Mouse (Mus musculus) gastrocnemius, postnatal 4 days (tissue): ENCODE data around the gene Cyp4x1. TPM values are rescaled to one million over a fixed set of nuclear protein-coding genes. Genes with fewer than 3 reads are reported as not detected.

Source experiments
- DNase-seq, 2 experiments: peaks; one replicate each; pipeline ENCODE4 v3.0.0; 2021 to 2022; ENCODE audit warnings: low spot score in 2 of 2, mixed read lengths in 2 of 2
- total RNA-seq, 2 experiments: library from RNA; stranded (reverse); gene quantifications; 2 replicates each; pipeline ENCODE4 v1.2.3; 2021

The Cyp4x1 gene
- total RNA-seq, 2 experiments from 2014 or later = 0.07 TPM; not detected in 1

DNA sequence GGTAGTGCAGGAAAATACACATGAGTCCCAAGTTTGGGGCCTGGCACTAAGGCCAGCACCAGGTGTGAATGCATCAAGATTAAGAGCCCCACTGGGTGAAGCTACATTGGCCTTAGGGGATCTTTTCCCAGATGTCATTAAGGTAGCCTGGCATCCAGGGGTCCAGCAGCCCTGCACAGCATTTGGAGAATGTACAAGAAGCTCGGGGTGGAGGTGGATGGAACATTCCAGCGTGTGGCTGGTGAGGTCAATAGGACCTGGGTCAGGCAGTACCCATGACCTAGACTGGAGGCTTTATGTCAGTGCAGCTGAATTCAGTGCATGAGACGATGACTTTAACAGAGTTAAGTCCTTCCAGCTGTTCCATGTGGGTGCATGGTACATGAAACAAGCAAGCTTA lies 42.3 kb downstream of the Cyp4x1 start:
- DNase-seq = no peak

- DNase-seq = no peak
Observed at GRCm38 (mm10) chr4:115090592-115090991, 43.5 kb downstream of the Cyp4x1 start.

GRCm38 (mm10) chr4:115088611-115089338 lies 45.3 kb downstream of the Cyp4x1 start, which contains the start of gene Pdzk1ip1:
TSS of gene Pdzk1ip1 (plus strand) at chr4:115088708.
- no peak for DNase-seq

GRCm38 (mm10) chr4:115086763-115087415 lies 47.2 kb downstream of the Cyp4x1 start:
- DNase-seq = no peak

DNA sequence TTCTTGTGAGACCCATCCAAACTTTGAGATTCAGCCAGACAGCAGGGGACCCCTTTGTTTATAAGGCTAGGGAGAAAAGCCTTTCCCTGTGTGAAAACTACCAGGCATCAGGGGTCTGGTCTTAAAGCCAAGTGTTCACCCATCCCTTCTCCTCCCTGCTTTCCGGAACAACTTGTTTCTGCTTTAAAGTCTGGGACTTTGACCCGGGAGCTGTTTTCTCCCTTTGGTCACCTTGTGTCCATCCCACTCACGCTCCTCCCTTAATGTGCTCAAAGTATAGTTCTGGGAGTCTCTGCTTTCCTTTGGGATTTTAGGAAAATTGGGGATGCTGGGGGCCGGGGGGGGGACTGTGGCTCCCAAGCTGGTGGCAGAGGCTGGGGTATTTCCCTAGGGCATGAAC lies 47.8 kb downstream of the Cyp4x1 start:
- DNase-seq = no peak

GRCm38 (mm10) chr4:115085522-115086095 lies 48.5 kb downstream of the Cyp4x1 start:
- no peak for DNase-seq

GRCm38 (mm10) chr4:115083031-115083430 lies 51.0 kb downstream of the Cyp4x1 start:
- DNase-seq = no peak

DNA sequence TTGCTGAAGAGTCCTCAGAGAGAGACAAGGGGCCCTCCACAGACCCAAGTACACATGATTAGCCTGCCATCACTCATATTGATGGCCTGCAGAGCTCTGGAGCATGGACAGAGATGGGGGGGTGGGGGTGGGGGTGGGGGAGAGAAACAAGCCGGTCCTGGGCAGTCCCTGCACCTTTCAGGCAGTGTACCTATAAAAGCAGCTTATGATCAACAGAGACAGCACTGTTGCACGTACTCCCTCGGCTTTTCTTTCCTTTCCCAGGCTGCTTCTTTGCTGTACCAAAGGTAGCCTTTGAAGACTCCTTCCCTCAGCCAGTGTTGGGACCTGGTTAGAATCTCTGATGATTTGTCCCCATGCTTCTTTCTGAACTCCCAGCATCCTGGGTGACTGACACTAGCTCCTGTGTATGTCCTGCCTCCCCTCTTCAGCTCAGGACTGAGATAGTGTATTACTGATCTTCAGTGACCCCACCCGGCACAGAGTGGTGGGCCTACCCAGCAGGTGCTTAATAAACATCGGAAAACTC lies 54.2 kb downstream of the Cyp4x1 start:
- DNase-seq = no peak

GRCm38 (mm10) chr4:115078892-115079820 lies 54.9 kb downstream of the Cyp4x1 start:
- peak in 1 of 2 experiments; percentile 48 for DNase-seq

DNA sequence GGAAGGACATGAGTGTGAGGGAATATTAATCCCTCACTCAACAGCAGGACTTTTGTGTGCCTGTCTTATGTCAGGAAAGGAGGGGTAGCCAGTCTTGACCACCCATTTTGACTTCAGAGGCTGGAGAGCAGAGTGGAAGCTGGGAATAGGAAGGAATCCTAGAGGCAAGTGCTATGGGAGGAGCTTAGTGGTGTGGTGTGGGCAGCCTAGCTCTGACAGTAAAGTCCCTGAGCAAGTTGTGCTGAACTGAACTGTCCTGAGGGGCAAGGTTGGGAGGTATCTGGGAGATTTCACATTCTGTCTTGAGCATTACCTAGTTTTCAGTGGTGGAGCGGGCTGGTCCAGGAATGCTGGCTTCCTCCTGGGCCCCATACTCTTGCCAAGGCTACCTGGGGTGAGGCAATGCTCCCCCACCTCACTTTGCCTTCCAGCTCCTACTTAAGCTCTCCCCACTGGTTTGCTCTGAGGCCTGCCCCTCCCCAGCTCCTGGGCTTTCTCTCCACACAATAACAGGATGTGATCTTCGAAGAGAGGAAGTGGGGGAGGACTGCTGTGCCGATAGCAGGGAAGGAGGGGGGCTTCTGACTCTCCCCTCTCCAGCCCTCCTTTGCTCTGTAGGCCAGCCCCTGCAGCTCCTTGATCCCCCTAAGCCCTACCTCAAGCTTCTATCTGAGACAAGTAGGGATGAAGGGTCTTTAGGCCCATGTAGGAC lies 58.7 kb downstream of the Cyp4x1 start:
- no peak for DNase-seq

DNA sequence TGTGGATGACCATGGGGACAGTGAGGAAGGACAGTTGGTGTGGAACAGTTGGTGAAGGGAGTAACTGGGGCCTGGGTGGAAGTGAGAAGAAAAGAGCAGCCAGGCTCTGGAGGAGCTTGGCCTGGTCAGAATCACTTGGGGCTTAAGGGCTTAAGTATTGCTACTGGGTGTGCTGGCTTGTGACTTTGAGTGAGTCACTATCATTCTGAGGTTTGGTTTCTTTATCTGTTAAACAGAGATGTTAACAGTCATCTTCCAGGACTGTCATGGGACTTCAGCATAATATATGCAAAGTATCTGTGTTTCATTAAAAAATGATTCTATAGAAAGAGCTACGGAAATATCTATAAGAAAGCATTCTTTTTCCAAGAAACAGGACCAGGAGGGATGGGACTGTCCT lies 59.3 kb downstream of the Cyp4x1 start:
- no peak for DNase-seq

- no peak for DNase-seq
Observed at GRCm38 (mm10) chr4:115071668-115072067, 62.4 kb downstream of the Cyp4x1 start.

- no peak for DNase-seq
Observed at GRCm38 (mm10) chr4:115063518-115064239, 70.4 kb downstream of the Cyp4x1 start.

GRCm38 (mm10) chr4:115062875-115063517 lies 71.1 kb downstream of the Cyp4x1 start:
- peak in 1 of 2 experiments; percentile 34 for DNase-seq

- no peak for DNase-seq
Observed at GRCm38 (mm10) chr4:115062540-115062874, 71.6 kb downstream of the Cyp4x1 start.

GRCm38 (mm10) chr4:115060753-115061152 lies 73.3 kb downstream of the Cyp4x1 start:
- no peak for DNase-seq

GRCm38 (mm10) chr4:115059871-115060270 lies 74.2 kb downstream of the Cyp4x1 start:
- DNase-seq = no peak

- DNase-seq = no peak
Observed at GRCm38 (mm10) chr4:115058871-115059590, 75.0 kb downstream of the Cyp4x1 start.
